Mouse (Mus musculus): ENCODE data around the gene Ddx23. TPM values are rescaled to one million over a fixed set of nuclear protein-coding genes. Genes with fewer than 3 reads are reported as not detected.

Gene Ddx23
- total and polyA plus RNA-seq, 3 experiments: 66.6 to 154 (median 112) TPM

DNA sequence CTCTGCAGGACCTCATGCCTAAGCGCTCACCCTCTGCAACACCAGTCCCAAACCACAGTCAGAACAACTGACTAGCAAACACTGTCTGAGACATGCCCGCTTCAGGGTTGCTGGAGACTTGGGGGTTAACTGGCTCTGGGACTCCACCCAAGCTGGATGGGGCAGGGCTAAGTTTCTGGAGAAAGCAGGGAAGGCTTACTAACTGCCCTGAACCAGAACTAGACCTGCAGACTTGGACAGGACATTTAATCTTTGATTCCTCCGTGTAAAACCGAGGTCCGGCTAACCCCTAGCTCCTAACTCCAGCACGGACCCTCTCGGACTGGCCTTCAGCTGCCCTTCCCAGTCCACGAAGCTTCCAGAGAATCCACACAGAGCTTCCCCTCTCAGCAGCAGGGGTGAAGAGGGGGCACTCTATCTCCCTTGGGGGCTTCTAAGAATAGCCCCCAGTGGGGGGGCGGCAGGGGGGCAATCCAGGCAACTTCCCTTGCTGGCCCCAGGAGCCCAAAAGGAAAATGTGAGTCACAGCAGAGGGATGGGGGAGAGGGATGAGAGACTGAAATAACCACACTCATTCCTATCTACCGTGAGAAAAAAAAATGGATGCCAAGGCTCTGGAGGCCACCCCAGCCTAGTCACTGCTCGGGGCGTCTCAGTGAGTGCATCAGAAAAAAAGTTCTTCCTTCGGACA, 60.4 kb downstream of the Ddx23 start:
- no peak for ATAC-seq (ENCODE audit: extremely low read depth, insufficient number of reproducible peaks, low FRiP score, poor library complexity, severe bottlenecking)
- H3K27me3 ChIP-seq (ENCODE audit: insufficient read depth, low read length): peaks cover 61% of the 10 kb centered on the region
- TF ChIP-seq GATA2 (IDR thresholded peaks at IDR 0.05; ENCODE audit: borderline replicate concordance, low read depth, low read length): no peak
- no peak for TF ChIP-seq POLR2AphosphoS5 (IDR thresholded peaks at IDR 0.05; ENCODE audit: insufficient replicate concordance, low read depth, low read length)
- no peak for TF ChIP-seq GATA1 (IDR thresholded peaks at IDR 0.05; ENCODE audit: borderline replicate concordance, low read length)
- TF ChIP-seq CTCF (IDR thresholded peaks at IDR 0.05; ENCODE audit: low read depth, low read length): no peak
- TF ChIP-seq TAL1 (conservative IDR thresholded peaks at IDR 0.05; ENCODE audit: low read depth, low read length): no peak
- no peaks in the 10 kb centered on the region for H3K36me3 ChIP-seq (replicated peaks)
- no peaks in the 10 kb centered on the region for H3K9me3 ChIP-seq (replicated peaks)
- H3K4me1 ChIP-seq (ENCODE audit: insufficient read depth, low read depth, low read length): no peaks in the 10 kb centered on the region; the same call in 1 of the 2 replicates
- no peak for DNase-seq (ENCODE audit: low spot score)
- H3K4me3 ChIP-seq (ENCODE audit: low read depth, low read length): no peak overlapping the region

DNA sequence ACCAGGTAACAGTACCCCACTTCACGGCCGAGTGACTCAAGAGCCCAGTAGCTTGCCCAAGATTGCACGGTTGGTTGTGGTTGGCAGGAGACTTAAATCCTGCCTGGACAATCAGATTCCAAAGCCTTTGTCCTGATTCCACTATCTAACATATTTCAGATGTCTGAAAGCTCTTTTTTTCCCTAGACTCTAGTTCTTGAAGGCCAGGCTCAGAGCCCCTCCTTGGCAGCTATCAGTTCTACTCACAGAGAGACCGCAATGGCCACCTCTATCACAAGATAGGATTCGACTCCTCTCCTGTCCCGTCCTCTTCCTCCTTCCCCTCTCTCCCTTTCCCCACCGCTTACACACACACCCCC, 60.9 kb downstream of the Ddx23 start:
- TF ChIP-seq GATA1 (IDR thresholded peaks at IDR 0.05; ENCODE audit: borderline replicate concordance, low read length) (no peak), POLR2AphosphoS5 (IDR thresholded peaks at IDR 0.05; ENCODE audit: insufficient replicate concordance, low read depth, low read length) (no peak), TAL1 (conservative IDR thresholded peaks at IDR 0.05; ENCODE audit: low read depth, low read length) (no peak), GATA2 (IDR thresholded peaks at IDR 0.05; ENCODE audit: borderline replicate concordance, low read depth, low read length) (no peak), CTCF (IDR thresholded peaks at IDR 0.05; ENCODE audit: low read depth, low read length) (no peak)
- Histone ChIP-seq H3K4me3 (ENCODE audit: low read depth, low read length) (no peak overlapping the region), H3K4me1 (ENCODE audit: insufficient read depth, low read depth, low read length) (no peaks in the 10 kb centered on the region; the same call in 1 of the 2 replicates), H3K9me3 (replicated peaks) (no peaks in the 10 kb centered on the region), H3K27me3 (ENCODE audit: insufficient read depth, low read length) (peaks cover 62% of the 10 kb centered on the region), H3K36me3 (replicated peaks) (no peaks in the 10 kb centered on the region)
- no peak for ATAC-seq (ENCODE audit: extremely low read depth, insufficient number of reproducible peaks, low FRiP score, poor library complexity, severe bottlenecking)
- no peak for DNase-seq (ENCODE audit: low spot score)

DNA sequence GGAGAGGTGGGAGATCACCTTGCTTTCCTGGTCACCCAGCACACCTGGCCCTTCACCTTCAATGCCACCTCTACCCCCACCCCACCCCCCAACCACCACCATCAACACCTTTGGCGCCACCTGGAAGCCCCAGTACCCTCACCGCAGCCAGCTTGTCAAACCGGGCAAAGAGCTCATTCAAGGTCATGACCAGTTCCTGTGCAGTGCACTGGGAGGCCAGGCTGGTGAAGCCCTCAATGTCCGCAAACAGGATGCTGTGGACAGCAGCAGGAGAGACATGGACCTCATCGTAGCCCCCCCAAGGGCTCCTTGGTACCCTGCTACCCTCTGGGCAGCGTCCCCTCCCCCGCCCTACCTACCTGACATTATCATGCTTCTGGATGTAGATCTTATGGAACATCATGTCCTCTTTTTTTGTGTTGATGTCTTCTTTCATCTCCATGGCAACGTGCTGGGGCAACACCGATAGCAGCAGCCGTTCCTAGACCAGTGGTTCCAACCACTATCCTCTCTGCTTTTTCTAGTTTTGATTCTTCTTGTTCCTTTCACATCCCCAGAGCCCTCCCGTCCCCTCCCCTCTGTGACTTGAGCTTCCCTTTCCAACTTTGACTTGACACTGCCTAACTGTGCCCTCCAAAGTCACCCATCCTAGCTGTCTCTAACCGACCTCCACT, 62.5 kb downstream of the Ddx23 start:
- TF ChIP-seq TAL1 (conservative IDR thresholded peaks at IDR 0.05; ENCODE audit: low read depth, low read length) (no peak), CTCF (IDR thresholded peaks at IDR 0.05; ENCODE audit: low read depth, low read length) (no peak), GATA1 (IDR thresholded peaks at IDR 0.05; ENCODE audit: borderline replicate concordance, low read length) (no peak), POLR2AphosphoS5 (IDR thresholded peaks at IDR 0.05; ENCODE audit: insufficient replicate concordance, low read depth, low read length) (no peak), GATA2 (IDR thresholded peaks at IDR 0.05; ENCODE audit: borderline replicate concordance, low read depth, low read length) (no peak)
- Histone ChIP-seq H3K27me3 (ENCODE audit: insufficient read depth, low read length) (peaks cover 60% of the 10 kb centered on the region), H3K36me3 (replicated peaks) (no peaks in the 10 kb centered on the region), H3K4me1 (ENCODE audit: insufficient read depth, low read depth, low read length) (no peaks in the 10 kb centered on the region; the same call in 1 of the 2 replicates), H3K4me3 (ENCODE audit: low read depth, low read length) (no peak overlapping the region), H3K9me3 (replicated peaks) (no peaks in the 10 kb centered on the region)
- DNase-seq (ENCODE audit: low spot score) (no peak), ATAC-seq (ENCODE audit: extremely low read depth, insufficient number of reproducible peaks, low FRiP score, poor library complexity, severe bottlenecking) (no peak)

DNA sequence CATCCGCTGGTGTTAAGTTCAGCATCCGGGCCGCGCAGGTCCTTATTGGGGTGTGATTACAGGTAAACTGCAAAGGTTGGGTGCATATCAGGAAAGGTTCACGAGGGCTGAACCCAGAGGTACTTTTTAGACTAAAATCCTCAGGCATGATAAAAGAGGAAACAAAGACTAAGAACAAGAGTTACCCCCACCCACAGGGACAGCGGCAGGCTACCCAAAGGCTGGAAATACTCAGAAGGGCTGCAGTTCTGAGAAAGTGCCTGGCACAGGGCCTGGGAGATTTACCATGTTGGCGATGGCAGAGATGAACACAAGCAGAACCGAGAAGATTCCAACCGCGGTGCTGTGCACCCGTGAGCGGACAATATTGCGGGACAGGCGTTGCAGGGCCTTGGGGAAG, 66.1 kb downstream of the Ddx23 start:
- no peak for DNase-seq (ENCODE audit: low spot score)
- ATAC-seq (ENCODE audit: extremely low read depth, insufficient number of reproducible peaks, low FRiP score, poor library complexity, severe bottlenecking): no peak
- Histone ChIP-seq H3K9me3 (replicated peaks) (no peaks in the 10 kb centered on the region), H3K27me3 (ENCODE audit: insufficient read depth, low read length) (peaks cover 64% of the 10 kb centered on the region), H3K4me3 (ENCODE audit: low read depth, low read length) (no peak overlapping the region), H3K36me3 (replicated peaks) (no peaks in the 10 kb centered on the region), H3K4me1 (ENCODE audit: insufficient read depth, low read depth, low read length) (no peaks in the 10 kb centered on the region)
- TF ChIP-seq TAL1 (conservative IDR thresholded peaks at IDR 0.05; ENCODE audit: low read depth, low read length) (no peak), GATA1 (IDR thresholded peaks at IDR 0.05; ENCODE audit: borderline replicate concordance, low read length) (no peak), POLR2AphosphoS5 (IDR thresholded peaks at IDR 0.05; ENCODE audit: insufficient replicate concordance, low read depth, low read length) (no peak), CTCF (IDR thresholded peaks at IDR 0.05; ENCODE audit: low read depth, low read length) (no peak), GATA2 (IDR thresholded peaks at IDR 0.05; ENCODE audit: borderline replicate concordance, low read depth, low read length) (no peak)

Other genes starting within 250 kb of the Ddx23 start
Only the 20 nearest of the 21 such genes appear.
- gene Olfr282, start 231.7 kb downstream of the Ddx23 start, total RNA-seq (2014; fragmentation: Nextera tagmentation): not detected in 2 replicates
- gene Olfr282, start 231.7 kb downstream of the Ddx23 start, total RNA-seq (2017): 0.12 TPM in 1 of 2 replicates, not detected in the other
- not detected in 2 replicates for gene Olfr282, start 231.7 kb downstream of the Ddx23 start, polyA plus RNA-seq (2012)
- gene Olfr281, start 210.3 kb downstream of the Ddx23 start, total RNA-seq (2014; fragmentation: Nextera tagmentation): not detected in 2 replicates
- 0.11 and 0.17 TPM in 2 replicates for gene Olfr281, start 210.3 kb downstream of the Ddx23 start, total RNA-seq (2017)
- gene Olfr281, start 210.3 kb downstream of the Ddx23 start, polyA plus RNA-seq (2012): not detected in 2 replicates
- not detected in 2 replicates for gene OR5BS1P, start 193.0 kb downstream of the Ddx23 start, total RNA-seq (2014; fragmentation: Nextera tagmentation)
- 0.06 and 0.11 TPM in 2 replicates for gene OR5BS1P, start 193.0 kb downstream of the Ddx23 start, total RNA-seq (2017)
- gene OR5BS1P, start 193.0 kb downstream of the Ddx23 start, polyA plus RNA-seq (2012): not detected in 2 replicates
- gene Lalba, start 180.2 kb downstream of the Ddx23 start, total RNA-seq (2014; fragmentation: Nextera tagmentation): not detected in 2 replicates
- gene Lalba, start 180.2 kb downstream of the Ddx23 start, total RNA-seq (2017): not detected in 2 replicates
- not detected in 2 replicates for gene Lalba, start 180.2 kb downstream of the Ddx23 start, polyA plus RNA-seq (2012)
- gene Olfr279, start 170.5 kb downstream of the Ddx23 start, total RNA-seq (2014; fragmentation: Nextera tagmentation): not detected in 2 replicates
- 0.11 and 0.17 TPM in 2 replicates for gene Olfr279, start 170.5 kb downstream of the Ddx23 start, total RNA-seq (2017)
- gene Olfr279, start 170.5 kb downstream of the Ddx23 start, polyA plus RNA-seq (2012): not detected in 2 replicates
- 26.9 and 39.8 TPM in 2 replicates for gene Kansl2, start 128.6 kb downstream of the Ddx23 start, total RNA-seq (2014; fragmentation: Nextera tagmentation)
- 49.1 and 50.4 TPM in 2 replicates for gene Kansl2, start 128.6 kb downstream of the Ddx23 start, total RNA-seq (2017)
- gene Kansl2, start 128.6 kb downstream of the Ddx23 start, polyA plus RNA-seq (2012): 44.3 and 52.5 TPM in 2 replicates
- 76.1 and 84.6 TPM in 2 replicates for gene Ccnt1, start 92.0 kb downstream of the Ddx23 start, total RNA-seq (2014; fragmentation: Nextera tagmentation)
- 74.6 and 78.2 TPM in 2 replicates for gene Ccnt1, start 92.0 kb downstream of the Ddx23 start, total RNA-seq (2017)
- gene Ccnt1, start 92.0 kb downstream of the Ddx23 start, polyA plus RNA-seq (2012): 5.7 and 6.4 TPM in 2 replicates
- not detected in 2 replicates for gene 4930415O20Rik, start 91.9 kb downstream of the Ddx23 start, total RNA-seq (2014; fragmentation: Nextera tagmentation)
- gene 4930415O20Rik, start 91.9 kb downstream of the Ddx23 start, total RNA-seq (2017): not detected in 2 replicates
- gene 4930415O20Rik, start 91.9 kb downstream of the Ddx23 start, polyA plus RNA-seq (2012): not detected in 2 replicates
- 5.0 TPM in 1 of 2 replicates, not detected in the other for gene Adcy6, start 52.8 kb downstream of the Ddx23 start, total RNA-seq (2014; fragmentation: Nextera tagmentation)
- gene Adcy6, start 52.8 kb downstream of the Ddx23 start, total RNA-seq (2017): 0.22 TPM in 1 of 2 replicates, not detected in the other
- gene Adcy6, start 52.8 kb downstream of the Ddx23 start, polyA plus RNA-seq (2012): not detected in 2 replicates
- gene Cacnb3, start 32.1 kb downstream of the Ddx23 start, total RNA-seq (2014; fragmentation: Nextera tagmentation): 0.29 TPM in 1 of 2 replicates, not detected in the other
- 0.12 and 0.22 TPM in 2 replicates for gene Cacnb3, start 32.1 kb downstream of the Ddx23 start, total RNA-seq (2017)
- gene Cacnb3, start 32.1 kb downstream of the Ddx23 start, polyA plus RNA-seq (2012): 0.14 and 0.22 TPM in 2 replicates
- 3.2 and 3.3 TPM in 2 replicates for gene Rnd1, start 14.6 kb upstream of the Ddx23 start, total RNA-seq (2014; fragmentation: Nextera tagmentation)
- 1.2 and 1.5 TPM in 2 replicates for gene Rnd1, start 14.6 kb upstream of the Ddx23 start, total RNA-seq (2017)
- 1.0 and 1.1 TPM in 2 replicates for gene Rnd1, start 14.6 kb upstream of the Ddx23 start, polyA plus RNA-seq (2012)
- gene Ccdc65, start 45.3 kb upstream of the Ddx23 start, total RNA-seq (2014; fragmentation: Nextera tagmentation): 1.0 TPM in 1 of 2 replicates, not detected in the other
- 0.06 and 0.60 TPM in 2 replicates for gene Ccdc65, start 45.3 kb upstream of the Ddx23 start, total RNA-seq (2017)
- gene Ccdc65, start 45.3 kb upstream of the Ddx23 start, polyA plus RNA-seq (2012): not detected in 2 replicates
- 11.5 and 14.1 TPM in 2 replicates for gene Fkbp11, start 65.3 kb upstream of the Ddx23 start, total RNA-seq (2014; fragmentation: Nextera tagmentation)
- gene Fkbp11, start 65.3 kb upstream of the Ddx23 start, total RNA-seq (2017): 6.2 and 6.7 TPM in 2 replicates
- gene Fkbp11, start 65.3 kb upstream of the Ddx23 start, polyA plus RNA-seq (2012): 20.2 and 23.8 TPM in 2 replicates
- 60.9 and 65.0 TPM in 2 replicates for gene Arf3, start 100.3 kb upstream of the Ddx23 start, total RNA-seq (2014; fragmentation: Nextera tagmentation)
- 37.9 and 41.6 TPM in 2 replicates for gene Arf3, start 100.3 kb upstream of the Ddx23 start, total RNA-seq (2017)
- gene Arf3, start 100.3 kb upstream of the Ddx23 start, polyA plus RNA-seq (2012): 55.4 and 58.2 TPM in 2 replicates
- not detected in 2 replicates for gene Wnt10b, start 115.3 kb upstream of the Ddx23 start, total RNA-seq (2014; fragmentation: Nextera tagmentation)
- 0.27 TPM in 1 of 2 replicates, not detected in the other for gene Wnt10b, start 115.3 kb upstream of the Ddx23 start, total RNA-seq (2017)
- gene Wnt10b, start 115.3 kb upstream of the Ddx23 start, polyA plus RNA-seq (2012): 0.05 and 0.09 TPM in 2 replicates
- not detected in 2 replicates for gene Wnt1, start 127.0 kb upstream of the Ddx23 start, total RNA-seq (2014; fragmentation: Nextera tagmentation)
- gene Wnt1, start 127.0 kb upstream of the Ddx23 start, total RNA-seq (2017): not detected in 2 replicates
- not detected in 2 replicates for gene Wnt1, start 127.0 kb upstream of the Ddx23 start, polyA plus RNA-seq (2012)
- not detected in 2 replicates for gene Ddn, start 146.6 kb upstream of the Ddx23 start, total RNA-seq (2014; fragmentation: Nextera tagmentation)
- gene Ddn, start 146.6 kb upstream of the Ddx23 start, total RNA-seq (2017): 0.17 and 0.22 TPM in 2 replicates
- 0.07 and 0.08 TPM in 2 replicates for gene Ddn, start 146.6 kb upstream of the Ddx23 start, polyA plus RNA-seq (2012)
- 62.8 and 72.4 TPM in 2 replicates for gene Prkag1, start 168.6 kb upstream of the Ddx23 start, total RNA-seq (2014; fragmentation: Nextera tagmentation)
- 114 and 150 TPM in 2 replicates for gene Prkag1, start 168.6 kb upstream of the Ddx23 start, total RNA-seq (2017)
- 106 and 142 TPM in 2 replicates for gene Prkag1, start 168.6 kb upstream of the Ddx23 start, polyA plus RNA-seq (2012)
- 141 and 150 TPM in 2 replicates for gene Kmt2d, start 208.3 kb upstream of the Ddx23 start, total RNA-seq (2014; fragmentation: Nextera tagmentation)
- gene Kmt2d, start 208.3 kb upstream of the Ddx23 start, total RNA-seq (2017): 22.1 and 27.0 TPM in 2 replicates
- 42.8 and 57.8 TPM in 2 replicates for gene Kmt2d, start 208.3 kb upstream of the Ddx23 start, polyA plus RNA-seq (2012)
- 5.2 and 8.4 TPM in 2 replicates for gene Rhebl1, start 231.6 kb upstream of the Ddx23 start, total RNA-seq (2014; fragmentation: Nextera tagmentation)
- 7.8 and 8.0 TPM in 2 replicates for gene Rhebl1, start 231.6 kb upstream of the Ddx23 start, total RNA-seq (2017)
- gene Rhebl1, start 231.6 kb upstream of the Ddx23 start, polyA plus RNA-seq (2012): 2.7 and 2.9 TPM in 2 replicates

Measured in G1E (cell line).